16 mouse cellular contexts compared by ENCODE assay signal in the genomic region with DNA sequence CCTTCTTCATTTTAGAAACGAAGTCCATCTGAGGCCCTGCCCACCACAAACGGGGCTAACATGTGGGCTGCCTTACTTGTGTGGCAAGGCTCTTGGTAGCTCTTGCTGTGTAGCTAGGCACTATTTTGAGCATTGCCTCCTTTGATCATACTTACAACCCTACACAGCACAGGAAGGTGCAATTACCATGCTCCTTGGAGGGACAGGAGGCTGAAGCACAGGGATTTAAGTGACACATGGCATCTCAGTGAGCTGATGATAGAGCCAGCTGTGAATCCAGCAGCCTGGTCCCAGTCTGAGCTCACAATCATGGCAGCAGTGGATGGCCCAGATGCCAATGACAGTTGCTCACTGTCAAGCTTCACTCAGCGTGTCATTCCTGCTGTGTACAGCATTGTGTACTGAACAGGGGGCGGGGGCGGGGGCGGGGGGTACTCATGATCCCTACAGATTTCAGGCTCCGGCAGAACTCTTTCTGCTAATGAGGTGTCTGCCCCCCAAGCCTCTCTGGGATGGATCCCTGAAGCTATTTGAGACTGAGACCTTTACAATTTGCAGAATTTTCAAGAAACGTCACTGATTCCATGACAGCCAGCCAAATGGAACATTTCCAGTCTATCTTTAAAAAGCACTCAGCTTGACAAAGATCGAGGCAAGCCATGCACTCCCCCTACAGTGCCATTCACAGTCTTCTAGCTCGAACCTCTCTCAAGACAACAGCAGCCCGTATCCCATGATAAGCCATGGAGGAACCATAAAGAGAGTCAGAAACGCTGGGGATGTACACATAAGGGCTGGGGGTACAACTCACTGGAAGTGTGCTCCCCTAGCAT.
DNase-seq lines count a peak whose midpoint lies in the region; ATAC-seq and TF ChIP-seq lines count a peak whose summit lies in the region.
"Had no signal": no experiment of that assay in that cellular context is flagged by ENCODE, and none has a peak within 500 bp of the region (broad histone marks: within the 10 kb centered on the region; RNA-seq: fewer than 3 reads in every experiment).

No protein-coding gene starts in this region.

- H3K4me1 ChIP-seq in forebrain, embryonic 16.5 days (replicated peaks; ENCODE audit: control insufficient read depth, insufficient read depth, low read length): peaks cover 32% of the 10 kb centered on the region
- peaks cover 7% of the 10 kb centered on the region; the same call in 1 of the 2 replicates for H3K4me1 ChIP-seq in lung, embryonic 15.5 days
- 0 out of 2 replicates have a peak, but pooled peaks cover 8% of the 10 kb centered on the region for H3K4me1 ChIP-seq in neural tube, embryonic 15.5 days
- H3K4me1 ChIP-seq in intestine, postnatal 0 days (replicated peaks; ENCODE audit: control insufficient read depth, insufficient read depth, low read length): no peaks in the 10 kb centered on the region
- H3K4me1 ChIP-seq: embryonic facial prominence, embryonic 12.5 days had no signal

- no peak overlapping the region for H3K4me3 ChIP-seq in layer of hippocampus, adult 2 months
- H3K4me3 ChIP-seq in forebrain, embryonic 16.5 days (replicated peaks; ENCODE audit: low read length): no peak overlapping the region
- no peak overlapping the region for H3K4me3 ChIP-seq in lung, embryonic 15.5 days
- H3K4me3 ChIP-seq in neural tube, embryonic 15.5 days (replicated peaks): no peak overlapping the region
- H3K4me3 ChIP-seq in intestine, postnatal 0 days (ENCODE audit: low read depth, low read length): no peak overlapping the region
- H3K4me3 ChIP-seq: embryonic facial prominence, embryonic 12.5 days; heart, adult 2 months; limb, embryonic 10.5 days had no signal

- peak overlapping the region; percentile 80 for H3K27ac ChIP-seq in layer of hippocampus, adult 2 months
- peak overlapping the region; percentile 56 for H3K27ac ChIP-seq in forebrain, embryonic 16.5 days (ENCODE audit: low read length)
- peak overlapping the region; percentile 66 for H3K27ac ChIP-seq in lung, embryonic 15.5 days
- H3K27ac ChIP-seq in neural tube, embryonic 15.5 days (replicated peaks): no peak overlapping the region; the same call in 1 of the 2 replicates
- H3K27ac ChIP-seq in intestine, postnatal 0 days (ENCODE audit: low read depth, low read length): no peak overlapping the region
- H3K27ac ChIP-seq: embryonic facial prominence, embryonic 12.5 days; heart, adult 2 months; limb, embryonic 10.5 days had no signal

- peak in 1 of 2 experiments; percentile 46 for DNase-seq in layer of hippocampus, adult 2 months (ENCODE audit: low spot score in 2 of 2)
- no peak for DNase-seq in layer of hippocampus, postnatal 10 days (ENCODE audit: low spot score in 2 of 2)
- DNase-seq in yolk sac, embryonic 10.5 days (ENCODE audit: low spot score): no peak
- DNase-seq: cerebellum, adult 8-10 months; heart, adult 2 months; heart, postnatal 14 days; kidney, adult 9 months; right cerebral cortex, postnatal 25 days had no signal

- H3K36me3 ChIP-seq in forebrain, embryonic 16.5 days (ENCODE audit: control insufficient read depth, insufficient read depth): no peaks in the 10 kb centered on the region
- H3K36me3 ChIP-seq in lung, embryonic 15.5 days: peaks cover 7% of the 10 kb centered on the region; the same call in 1 of the 2 replicates
- peaks cover 48% of the 10 kb centered on the region for H3K36me3 ChIP-seq in neural tube, embryonic 15.5 days
- H3K36me3 ChIP-seq in intestine, postnatal 0 days (ENCODE audit: control insufficient read depth, insufficient read depth): peaks cover 22% of the 10 kb centered on the region; the same call in 1 of the 2 replicates

- peak; percentile 56; the same call in 1 of the 2 replicates for ATAC-seq in forebrain, embryonic 16.5 days
- ATAC-seq in lung, embryonic 15.5 days (ENCODE audit: borderline replicate concordance, extremely low read depth, low FRiP score, low TSS enrichment): peak; percentile 88
- 0 out of 2 replicates have a peak, but pooled peaks have one; percentile 56 for ATAC-seq in neural tube, embryonic 15.5 days (ENCODE audit: low FRiP score)
- ATAC-seq in intestine, postnatal 0 days: no peak
- ATAC-seq: Patski had no signal

- H3K27me3 ChIP-seq in forebrain, embryonic 16.5 days (replicated peaks; ENCODE audit: control insufficient read depth, insufficient read depth, low read length): no peaks in the 10 kb centered on the region
- no peaks in the 10 kb centered on the region for H3K27me3 ChIP-seq in lung, embryonic 15.5 days
- no peaks in the 10 kb centered on the region for H3K27me3 ChIP-seq in neural tube, embryonic 15.5 days (replicated peaks)
- no peaks in the 10 kb centered on the region for H3K27me3 ChIP-seq in intestine, postnatal 0 days (replicated peaks; ENCODE audit: control insufficient read depth, insufficient read depth, low read length)
- H3K27me3 ChIP-seq: CH12.LX; embryonic facial prominence, embryonic 12.5 days; Patski had no signal

- no peak for TF ChIP-seq CTCF in layer of hippocampus, adult 2 months (conservative IDR thresholded peaks at IDR 0.05)
- no peak for TF ChIP-seq CTCF in intestine, postnatal 0 days (IDR thresholded peaks at IDR 0.05; ENCODE audit: low read depth)

- no peak overlapping the region for H3K9ac ChIP-seq in forebrain, embryonic 16.5 days (replicated peaks; ENCODE audit: low read depth, low read length)
- no peak overlapping the region for H3K9ac ChIP-seq in lung, embryonic 15.5 days
- H3K9ac ChIP-seq in neural tube, embryonic 15.5 days (replicated peaks): no peak overlapping the region
- H3K9ac ChIP-seq in intestine, postnatal 0 days (ENCODE audit: low read depth, low read length): no peak overlapping the region
- H3K9ac ChIP-seq: embryonic facial prominence, embryonic 12.5 days had no signal

- H3K9me3 ChIP-seq in forebrain, embryonic 16.5 days (ENCODE audit: control insufficient read depth, low read length): no peaks in the 10 kb centered on the region
- H3K9me3 ChIP-seq in lung, embryonic 15.5 days: no peaks in the 10 kb centered on the region
- no peaks in the 10 kb centered on the region for H3K9me3 ChIP-seq in neural tube, embryonic 15.5 days (replicated peaks)
- no peaks in the 10 kb centered on the region for H3K9me3 ChIP-seq in intestine, postnatal 0 days (ENCODE audit: control insufficient read depth)
- H3K9me3 ChIP-seq: embryonic facial prominence, embryonic 12.5 days; limb, embryonic 10.5 days had no signal

- H3K4me2 ChIP-seq in forebrain, embryonic 16.5 days (ENCODE audit: low read length): no peak overlapping the region
- no peak overlapping the region for H3K4me2 ChIP-seq in lung, embryonic 15.5 days
- H3K4me2 ChIP-seq in neural tube, embryonic 15.5 days: no peak overlapping the region
- no peak overlapping the region for H3K4me2 ChIP-seq in intestine, postnatal 0 days (replicated peaks; ENCODE audit: low read depth)
- H3K4me2 ChIP-seq: embryonic facial prominence, embryonic 12.5 days had no signal

- WGBS in forebrain, embryonic 16.5 days: 44% methylated on average over 12 of the region's 12 CpGs
- 52% methylated on average over 12 of the region's 12 CpGs for WGBS in lung, embryonic 15.5 days
- 57% methylated on average over 12 of the region's 12 CpGs for WGBS in neural tube, embryonic 15.5 days
- WGBS in intestine, postnatal 0 days: 89% methylated on average over 12 of the region's 12 CpGs

Comparison
In these comparisons a context has a peak if more than half of its experiments do, and no peak if none do; other contexts are left out.
1. H3K27ac ChIP-seq: peak in layer of hippocampus, adult 2 months (single experiment), forebrain, embryonic 16.5 days (single experiment) and lung, embryonic 15.5 days (single experiment); none in neural tube, embryonic 15.5 days (single experiment) and intestine, postnatal 0 days (single experiment).